Mouse (Mus musculus) urinary bladder, postnatal 4 days (tissue): ENCODE measurements around the gene Myl3.

Experiments
- DNase-seq, 2 experiments: peaks; one replicate each; pipeline ENCODE4 v3.0.0; 2021 to 2022; ENCODE audit warnings: low spot score in 2 of 2

Myl3 gene

GRCm38 (mm10) chr9:110741711-110742294, at the start of gene Myl3:
TSS of gene Myl3 (plus strand) at chr9:110741861.
- DNase-seq: no peak

GRCm38 (mm10) chr9:110695165-110695755, 46.4 kb upstream of the Myl3 start:
- no peak for DNase-seq

- no peak for DNase-seq
Measured at GRCm38 (mm10) chr9:110696427-110696826, 45.2 kb upstream of the Myl3 start.

- DNase-seq: no peak
Measured at GRCm38 (mm10) chr9:110697465-110697864, 44.2 kb upstream of the Myl3 start.

- DNase-seq: no peak
Measured at GRCm38 (mm10) chr9:110699574-110699973, 42.1 kb upstream of the Myl3 start.

GRCm38 (mm10) chr9:110701114-110702032, 40.3 kb upstream of the Myl3 start:
- no peak for DNase-seq

- DNase-seq: no peak
Measured at GRCm38 (mm10) chr9:110702848-110703247, 38.8 kb upstream of the Myl3 start.

- no peak for DNase-seq
Measured at GRCm38 (mm10) chr9:110703951-110704350, 37.7 kb upstream of the Myl3 start.

- DNase-seq: no peak
Measured at GRCm38 (mm10) chr9:110706784-110707183, 34.9 kb upstream of the Myl3 start.

- DNase-seq: peak; percentile 80 to 81
Measured at GRCm38 (mm10) chr9:110709640-110710258, 31.9 kb upstream of the Myl3 start.

- no peak for DNase-seq
Measured at GRCm38 (mm10) chr9:110711532-110711931, 30.1 kb upstream of the Myl3 start.

GRCm38 (mm10) chr9:110711996-110712395, 29.7 kb upstream of the Myl3 start:
- no peak for DNase-seq

GRCm38 (mm10) chr9:110712545-110712944, 29.1 kb upstream of the Myl3 start:
- no peak for DNase-seq

- DNase-seq: no peak
Measured at GRCm38 (mm10) chr9:110713389-110713788, 28.3 kb upstream of the Myl3 start.

- no peak for DNase-seq
Measured at GRCm38 (mm10) chr9:110715426-110715825, 26.2 kb upstream of the Myl3 start.

- DNase-seq: no peak
Measured at GRCm38 (mm10) chr9:110716775-110717174, 24.9 kb upstream of the Myl3 start.

- DNase-seq: no peak
Measured at GRCm38 (mm10) chr9:110718071-110718470, 23.6 kb upstream of the Myl3 start.

GRCm38 (mm10) chr9:110718810-110719209, 22.9 kb upstream of the Myl3 start:
- DNase-seq: no peak

- DNase-seq: no peak
Measured at GRCm38 (mm10) chr9:110719977-110720376, 21.7 kb upstream of the Myl3 start.

GRCm38 (mm10) chr9:110722060-110722459, 19.6 kb upstream of the Myl3 start:
- DNase-seq: no peak

- no peak for DNase-seq
Measured at GRCm38 (mm10) chr9:110725721-110726135, 15.9 kb upstream of the Myl3 start.

GRCm38 (mm10) chr9:110726867-110727266, 14.8 kb upstream of the Myl3 start:
- no peak for DNase-seq
